Mouse (Mus musculus) left cerebral cortex, adult 9 months (tissue): ENCODE measurements around the gene Xrcc2.

Experiments used
- DNase-seq, 2 experiments: peaks; one replicate each; pipeline ENCODE4 v3.0.0; 2022; ENCODE audit warnings: low spot score in 2 of 2

The Xrcc2 gene

GRCm38 (mm10) chr5:25671051-25671450 lies 34.6 kb downstream of the Xrcc2 start:
- DNase-seq: no peak

GRCm38 (mm10) chr5:25668306-25668705 lies 37.3 kb downstream of the Xrcc2 start:
- DNase-seq: no peak

GRCm38 (mm10) chr5:25666684-25667083 lies 38.9 kb downstream of the Xrcc2 start:
- no peak for DNase-seq

- peak; percentile 19 to 41 for DNase-seq
Observed at GRCm38 (mm10) chr5:25666108-25666507, 39.5 kb downstream of the Xrcc2 start.

GRCm38 (mm10) chr5:25665516-25665915 lies 40.1 kb downstream of the Xrcc2 start:
- no peak for DNase-seq

- DNase-seq: no peak
Observed at GRCm38 (mm10) chr5:25663165-25663564, 42.5 kb downstream of the Xrcc2 start.

- DNase-seq: no peak
Observed at GRCm38 (mm10) chr5:25654578-25654987, 51.0 kb downstream of the Xrcc2 start.

GRCm38 (mm10) chr5:25653377-25653776 lies 52.2 kb downstream of the Xrcc2 start:
- DNase-seq: no peak

- peak; percentile 14 to 38 for DNase-seq
Observed at GRCm38 (mm10) chr5:25652435-25652834, 53.2 kb downstream of the Xrcc2 start.

- DNase-seq: no peak
Observed at GRCm38 (mm10) chr5:25645661-25646364, 59.8 kb downstream of the Xrcc2 start.

GRCm38 (mm10) chr5:25644509-25644908 lies 61.1 kb downstream of the Xrcc2 start:
- no peak for DNase-seq

GRCm38 (mm10) chr5:25642741-25643140 lies 62.9 kb downstream of the Xrcc2 start:
- no peak for DNase-seq
